Mouse (Mus musculus) left cerebral cortex, adult 9 months (tissue): ENCODE results near the gene 4930470P17Rik.
"Not testable (repeated sequence)": the region's sequence is repeated elsewhere in the genome, so short reads cannot be mapped to it uniquely, and the experiment has no call there.

Experiments used
- DNase-seq, 2 experiments: peaks; one replicate each; pipeline ENCODE4 v3.0.0; 2022; ENCODE audit warnings: low spot score in 2 of 2

4930470P17Rik gene

GRCm38 (mm10) chr2:170601917-170602316 lies at the start of gene 4930470P17Rik:
4930470P17Rik (minus strand) TSS chr2:170602017.
- no peak for DNase-seq

- DNase-seq, result no peak
Measured at GRCm38 (mm10) chr2:170651483-170651882, 49.7 kb upstream of the 4930470P17Rik start.

- DNase-seq, result peak; percentile 14 to 73
Measured at GRCm38 (mm10) chr2:170648542-170648941, 46.7 kb upstream of the 4930470P17Rik start.

GRCm38 (mm10) chr2:170646201-170646600 lies 44.4 kb upstream of the 4930470P17Rik start:
- peak in 1 of 2 experiments; percentile 13 for DNase-seq

- DNase-seq, result no peak
Measured at GRCm38 (mm10) chr2:170642338-170642806, 40.6 kb upstream of the 4930470P17Rik start.

- DNase-seq, result no peak
Measured at GRCm38 (mm10) chr2:170640281-170640680, 38.5 kb upstream of the 4930470P17Rik start.

- DNase-seq, result no peak
Measured at GRCm38 (mm10) chr2:170638746-170639145, 36.9 kb upstream of the 4930470P17Rik start.

GRCm38 (mm10) chr2:170632998-170633622 lies 31.3 kb upstream of the 4930470P17Rik start:
- DNase-seq, result no peak

GRCm38 (mm10) chr2:170632386-170632785 lies 30.6 kb upstream of the 4930470P17Rik start:
- no peak for DNase-seq

GRCm38 (mm10) chr2:170631375-170631774 lies 29.6 kb upstream of the 4930470P17Rik start:
- DNase-seq, result no peak

- DNase-seq, result no peak
Measured at GRCm38 (mm10) chr2:170630553-170630952, 28.7 kb upstream of the 4930470P17Rik start.

- not testable (repeated sequence) for DNase-seq
Measured at GRCm38 (mm10) chr2:170627991-170628390, 26.2 kb upstream of the 4930470P17Rik start.

GRCm38 (mm10) chr2:170624201-170624880 lies 22.5 kb upstream of the 4930470P17Rik start:
- DNase-seq, result not testable (repeated sequence)

GRCm38 (mm10) chr2:170622985-170623384 lies 21.2 kb upstream of the 4930470P17Rik start:
- no peak for DNase-seq

GRCm38 (mm10) chr2:170618862-170619492 lies 17.2 kb upstream of the 4930470P17Rik start:
- DNase-seq, result peak in 1 of 2 experiments; percentile 34

GRCm38 (mm10) chr2:170611794-170612193 lies 10.0 kb upstream of the 4930470P17Rik start:
- DNase-seq, result not testable (repeated sequence)

- DNase-seq, result no peak
Measured at GRCm38 (mm10) chr2:170601171-170601570, 646 bp downstream of the 4930470P17Rik start.

- peak in 1 of 2 experiments; percentile 5 for DNase-seq
Measured at GRCm38 (mm10) chr2:170597586-170597985, 4.2 kb downstream of the 4930470P17Rik start.

- peak in 1 of 2 experiments; percentile 69 for DNase-seq
Measured at GRCm38 (mm10) chr2:170596726-170597125, 5.1 kb downstream of the 4930470P17Rik start.

GRCm38 (mm10) chr2:170592161-170592560 lies 9.7 kb downstream of the 4930470P17Rik start:
- DNase-seq, result no peak

GRCm38 (mm10) chr2:170588369-170588900 lies 13.4 kb downstream of the 4930470P17Rik start:
- DNase-seq, result no peak

GRCm38 (mm10) chr2:170584678-170585077 lies 17.1 kb downstream of the 4930470P17Rik start:
- no peak for DNase-seq
